Comparison of ENCODE assay signal across 9 mouse cellular contexts in genomic region chr2:103982250-103982649, GRCm38 (mm10). TPM values are rescaled to one million over a fixed set of nuclear protein-coding genes. Genes with fewer than 3 reads are reported as not detected.
DNase-seq lines count a peak whose midpoint lies in the region; ATAC-seq and TF ChIP-seq lines count a peak whose summit lies in the region.
"Had no signal": no experiment of that assay in that cellular context is flagged by ENCODE, and none has a peak within 500 bp of the region (broad histone marks: within the 10 kb centered on the region; RNA-seq: fewer than 3 reads in every experiment).

No protein-coding gene starts in this region.

- peaks cover 22% of the 10 kb centered on the region; the same call in 1 of the 2 replicates for H3K27me3 ChIP-seq in heart, embryonic 12.5 days (replicated peaks)
- H3K27me3 ChIP-seq in intestine, postnatal 0 days (replicated peaks; ENCODE audit: control insufficient read depth, insufficient read depth, low read length), result no peaks in the 10 kb centered on the region
- peaks cover 20% of the 10 kb centered on the region for H3K27me3 ChIP-seq in limb, embryonic 13.5 days
- H3K27me3 ChIP-seq in midbrain, embryonic 16.5 days (ENCODE audit: control insufficient read depth, insufficient read depth, low read depth, low read length), result no peaks in the 10 kb centered on the region
- H3K27me3 ChIP-seq in splenic B cell, adult 2 months (ENCODE audit: control insufficient read depth, insufficient read depth, low read length, poor library complexity, severe bottlenecking), result no peaks in the 10 kb centered on the region
- H3K27me3 ChIP-seq: megakaryocyte, embryonic 14.5 days had no signal

- 11% methylated on average over 5 of the region's 5 CpGs for WGBS in heart, embryonic 12.5 days
- WGBS in intestine, postnatal 0 days, result 7% methylated on average over 5 of the region's 5 CpGs
- WGBS in limb, embryonic 13.5 days, result 5% methylated on average over 5 of the region's 5 CpGs
- WGBS in midbrain, embryonic 16.5 days, result 6% methylated on average over 5 of the region's 5 CpGs

- no peak overlapping the region for H3K9ac ChIP-seq in heart, embryonic 12.5 days
- no peak overlapping the region for H3K9ac ChIP-seq in intestine, postnatal 0 days (ENCODE audit: low read depth, low read length)
- no peak overlapping the region for H3K9ac ChIP-seq in limb, embryonic 13.5 days
- H3K9ac ChIP-seq in midbrain, embryonic 16.5 days (ENCODE audit: low read depth, low read length), result no peak overlapping the region

- peak; percentile 99 for TF ChIP-seq CTCF in gastrocnemius, adult 2 months (IDR thresholded peaks at IDR 0.05)
- TF ChIP-seq CTCF in intestine, postnatal 0 days (IDR thresholded peaks at IDR 0.05; ENCODE audit: low read depth), result peak; percentile 90

- intact Hi-C loops in gastrocnemius, adult 2 months (cut with DNase I), result loop anchor here (1.0 kb wide), 1 partner anchor 110 kb away; no protein-coding TSS in a partner anchor

- H3K4me2 ChIP-seq in heart, embryonic 12.5 days, result no peak overlapping the region
- H3K4me2 ChIP-seq in intestine, postnatal 0 days (replicated peaks; ENCODE audit: low read depth), result no peak overlapping the region
- H3K4me2 ChIP-seq in limb, embryonic 13.5 days (replicated peaks), result no peak overlapping the region
- H3K4me2 ChIP-seq in midbrain, embryonic 16.5 days (ENCODE audit: low read length), result no peak overlapping the region

- ATAC-seq in heart, embryonic 12.5 days (ENCODE audit: insufficient number of reproducible peaks, low FRiP score), result no peak
- no peak for ATAC-seq in intestine, postnatal 0 days
- peak; percentile 82 for ATAC-seq in limb, embryonic 13.5 days (ENCODE audit: low FRiP score, low read depth)
- ATAC-seq in midbrain, embryonic 16.5 days, result peak; percentile 74

- no peak overlapping the region for H3K27ac ChIP-seq in heart, embryonic 12.5 days (ENCODE audit: poor library complexity, severe bottlenecking)
- H3K27ac ChIP-seq in gastrocnemius, adult 2 months, result no peak overlapping the region
- no peak overlapping the region for H3K27ac ChIP-seq in intestine, postnatal 0 days (ENCODE audit: low read depth, low read length)
- no peak overlapping the region for H3K27ac ChIP-seq in limb, embryonic 13.5 days
- no peak overlapping the region for H3K27ac ChIP-seq in midbrain, embryonic 16.5 days (ENCODE audit: low read length)

- no peaks in the 10 kb centered on the region for H3K9me3 ChIP-seq in heart, embryonic 12.5 days (replicated peaks)
- no peaks in the 10 kb centered on the region for H3K9me3 ChIP-seq in intestine, postnatal 0 days (ENCODE audit: control insufficient read depth)
- H3K9me3 ChIP-seq in limb, embryonic 13.5 days, result no peaks in the 10 kb centered on the region
- no peaks in the 10 kb centered on the region for H3K9me3 ChIP-seq in midbrain, embryonic 16.5 days (replicated peaks; ENCODE audit: control insufficient read depth, low read length, poor library complexity, severe bottlenecking)

- DNase-seq in heart, adult 11 months, result peak; percentile 97
- peak; percentile 67 for DNase-seq in cerebellum, postnatal 36 days
- peak; percentile 86 for DNase-seq in gastrocnemius, adult 2 months
- peak; percentile 84 for DNase-seq in splenic B cell, adult 2 months (ENCODE audit: low read depth, low spot score)

- H3K36me3 ChIP-seq in heart, embryonic 12.5 days, result no peaks in the 10 kb centered on the region
- no peaks in the 10 kb centered on the region for H3K36me3 ChIP-seq in intestine, postnatal 0 days (ENCODE audit: control insufficient read depth, insufficient read depth)
- H3K36me3 ChIP-seq in limb, embryonic 13.5 days, result no peaks in the 10 kb centered on the region
- no peaks in the 10 kb centered on the region for H3K36me3 ChIP-seq in midbrain, embryonic 16.5 days (ENCODE audit: control insufficient read depth, insufficient read depth, low read length)
- peaks cover 7% of the 10 kb centered on the region for H3K36me3 ChIP-seq in splenic B cell, adult 2 months (ENCODE audit: control insufficient read depth, insufficient read depth, low read length, poor library complexity, severe bottlenecking)

- no peak overlapping the region for H3K4me3 ChIP-seq in heart, embryonic 12.5 days
- H3K4me3 ChIP-seq in gastrocnemius, adult 2 months, result no peak overlapping the region
- no peak overlapping the region for H3K4me3 ChIP-seq in intestine, postnatal 0 days (ENCODE audit: low read depth, low read length)
- no peak overlapping the region for H3K4me3 ChIP-seq in limb, embryonic 13.5 days
- no peak overlapping the region for H3K4me3 ChIP-seq in midbrain, embryonic 16.5 days (ENCODE audit: low read depth, low read length)
- H3K4me3 ChIP-seq: megakaryocyte, embryonic 14.5 days had no signal

- H3K4me1 ChIP-seq in heart, embryonic 12.5 days (replicated peaks), result no peaks in the 10 kb centered on the region
- no peaks in the 10 kb centered on the region for H3K4me1 ChIP-seq in intestine, postnatal 0 days (replicated peaks; ENCODE audit: control insufficient read depth, insufficient read depth, low read length)
- no peaks in the 10 kb centered on the region for H3K4me1 ChIP-seq in limb, embryonic 13.5 days
- H3K4me1 ChIP-seq in midbrain, embryonic 16.5 days (ENCODE audit: control insufficient read depth, insufficient read depth, low read length), result peaks cover 9% of the 10 kb centered on the region

RNA-seq across cellular contexts. Expression of gene Lmo2, which starts 24.5 kb away (rescaled TPM):
- 22.3 and 24.9 TPM in 2 replicates for polyA plus RNA-seq in heart, embryonic 12.5 days (2016; fragmentation: Nextera tagmentation; extraction: Ambion mirVana)
- 1 to 10 TPM; 4.1 to 7.0 TPM for total RNA-seq in gastrocnemius, adult 2 months (2021)
- 11.1 and 12.9 TPM in 2 replicates for polyA plus RNA-seq in intestine, postnatal 0 days (2015; fragmentation: Nextera tagmentation; extraction: Ambion mirVana)
- 14.0 and 14.5 TPM in 2 replicates for polyA plus RNA-seq in limb, embryonic 13.5 days (2015; fragmentation: Nextera tagmentation; extraction: Ambion mirVana)
- polyA plus RNA-seq in midbrain, embryonic 16.5 days (2015; fragmentation: Nextera tagmentation; extraction: Ambion mirVana), result 25.5 and 29.0 TPM in 2 replicates

RNA-seq across cellular contexts. Expression of gene Fbxo3, which starts 45.3 kb away (rescaled TPM):
- 46.5 and 46.7 TPM in 2 replicates for polyA plus RNA-seq in heart, embryonic 12.5 days (2016; fragmentation: Nextera tagmentation; extraction: Ambion mirVana)
- total RNA-seq in gastrocnemius, adult 2 months (2021), result 10 to 100 TPM; 47.5 to 53.9 TPM
- 35.6 and 40.1 TPM in 2 replicates for polyA plus RNA-seq in intestine, postnatal 0 days (2015; fragmentation: Nextera tagmentation; extraction: Ambion mirVana)
- polyA plus RNA-seq in limb, embryonic 13.5 days (2015; fragmentation: Nextera tagmentation; extraction: Ambion mirVana), result 55.5 and 56.6 TPM in 2 replicates
- 84.0 and 86.3 TPM in 2 replicates for polyA plus RNA-seq in midbrain, embryonic 16.5 days (2015; fragmentation: Nextera tagmentation; extraction: Ambion mirVana)

RNA-seq across cellular contexts. Expression of gene 4931422A03Rik, which starts 45.9 kb away (rescaled TPM):
- polyA plus RNA-seq in heart, embryonic 12.5 days (2016; fragmentation: Nextera tagmentation; extraction: Ambion mirVana), result 1.9 and 2.0 TPM in 2 replicates
- not detected for total RNA-seq in gastrocnemius, adult 2 months (2021)
- polyA plus RNA-seq in intestine, postnatal 0 days (2015; fragmentation: Nextera tagmentation; extraction: Ambion mirVana), result 0.83 and 0.93 TPM in 2 replicates
- 2.3 and 2.9 TPM in 2 replicates for polyA plus RNA-seq in limb, embryonic 13.5 days (2015; fragmentation: Nextera tagmentation; extraction: Ambion mirVana)
- 2.3 and 2.9 TPM in 2 replicates for polyA plus RNA-seq in midbrain, embryonic 16.5 days (2015; fragmentation: Nextera tagmentation; extraction: Ambion mirVana)

Comparison
In these comparisons a context has a peak if more than half of its experiments do, and no peak if none do; other contexts are left out.
1. ATAC-seq: peak in limb, embryonic 13.5 days (single experiment) and midbrain, embryonic 16.5 days (single experiment); none in heart, embryonic 12.5 days (single experiment) and intestine, postnatal 0 days (single experiment).
2. Peak in every context shown above with its lines, with median percentiles within 50 percentile points of each other: DNase-seq.